Mouse (Mus musculus) intestine, embryonic 15.5 days (tissue): ENCODE measurements around the gene Ski. TPM values are rescaled to one million over a fixed set of nuclear protein-coding genes. Genes with fewer than 3 reads are reported as not detected.

ENCODE experiments used
- ATAC-seq: fragments of 200-750 bp; cut with Nextera tagmentation; 2 replicates; pipeline ENCODE4 v1.8.0; 2017; ENCODE audit warnings: moderate TSS enrichment, moderate library complexity
- H3K27ac ChIP-seq: fragments of 300-500 bp; sonication (generic); 2 replicates; pipeline ENCODE4 v1.5.1; 2015; ENCODE audit warnings: mild to moderate bottlenecking, inconsistent platforms
- H3K27me3 ChIP-seq: fragments of 300-500 bp; sonication (generic); replicated peaks from 2 replicates; pipeline ENCODE4 v1.6.1; 2015; ENCODE audit warnings: inconsistent platforms
- H3K36me3 ChIP-seq: fragments of 300-500 bp; sonication (generic); 2 replicates; pipeline ENCODE4 v1.6.1; 2015; ENCODE audit warnings: inconsistent platforms
- H3K4me1 ChIP-seq: fragments of 300-500 bp; sonication (generic); replicated peaks from 2 replicates; pipeline ENCODE4 v1.6.1; 2015; ENCODE audit warnings: inconsistent platforms
- H3K4me2 ChIP-seq: fragments of 300-500 bp; sonication (generic); replicated peaks from 2 replicates; pipeline ENCODE4 v1.6.1; 2015; ENCODE audit warnings: mild to moderate bottlenecking, inconsistent platforms
- H3K4me3 ChIP-seq: fragments of 300-500 bp; sonication (generic); replicated peaks from 2 replicates; pipeline ENCODE4 v1.5.1; 2015; ENCODE audit warnings: inconsistent platforms
- H3K9ac ChIP-seq: fragments of 300-500 bp; sonication (generic); 2 replicates; pipeline ENCODE4 v1.6.1; 2015; ENCODE audit warnings: inconsistent platforms
- H3K9me3 ChIP-seq: fragments of 300-500 bp; sonication (generic); 2 replicates; pipeline ENCODE4 v1.6.1; 2016; ENCODE audit warnings: inconsistent platforms
- WGBS: fragments of 180-500 bp; shearing (Covaris S2); methylation state at CpG from one replicate; pipeline ENCODE4 v1.1.7; 2015; 5-methylcytosine and 5-hydroxymethylcytosine counted together
- polyA plus RNA-seq: library from polyadenylated mRNA; unstranded; fragments of >200 nt; fragmentation: Nextera tagmentation; extraction: Ambion mirVana; gene quantifications from 2 replicates; pipeline ENCODE4 v1.2.1, GENCODE M21; 2015

Gene Ski
- polyA plus RNA-seq, 1 experiment from 2014 or later = 13.3 TPM

DNA sequence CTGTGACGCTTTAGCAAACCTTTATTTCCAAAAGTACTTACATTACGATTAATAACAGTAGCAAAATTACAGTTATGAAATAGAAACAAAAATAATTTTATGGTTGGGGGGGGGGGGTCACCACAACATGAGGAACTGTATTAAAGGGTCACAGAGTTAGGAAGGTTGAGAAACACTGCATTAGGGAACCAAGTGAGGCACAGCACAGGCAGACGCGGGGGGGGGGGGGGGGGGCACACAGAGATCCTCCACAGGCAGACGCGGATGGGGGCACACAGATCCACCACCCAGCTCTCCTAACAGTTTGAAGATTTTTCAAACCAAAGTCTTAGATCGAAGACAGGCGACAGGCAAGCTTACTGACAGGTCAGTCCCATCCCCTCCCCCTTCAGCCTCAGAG, 15.9 kb downstream of the Ski start:
- peaks cover 77% of the 10 kb centered on the region for H3K4me1 ChIP-seq
- 0 out of 2 replicates have a peak, but pooled peaks cover 4% of the 10 kb centered on the region for H3K36me3 ChIP-seq
- H3K27ac ChIP-seq = peak overlapping the region; percentile 65; the same call in 1 of the 2 replicates
- peak overlapping the region; percentile 26; the same call in 1 of the 2 replicates for H3K4me2 ChIP-seq
- no peaks in the 10 kb centered on the region for H3K9me3 ChIP-seq
- no peak overlapping the region for H3K9ac ChIP-seq
- H3K27me3 ChIP-seq = no peaks in the 10 kb centered on the region
- no peak overlapping the region for H3K4me3 ChIP-seq
- WGBS = 53% methylated on average over 8 of the region's 8 CpGs
- no peak for ATAC-seq

DNA sequence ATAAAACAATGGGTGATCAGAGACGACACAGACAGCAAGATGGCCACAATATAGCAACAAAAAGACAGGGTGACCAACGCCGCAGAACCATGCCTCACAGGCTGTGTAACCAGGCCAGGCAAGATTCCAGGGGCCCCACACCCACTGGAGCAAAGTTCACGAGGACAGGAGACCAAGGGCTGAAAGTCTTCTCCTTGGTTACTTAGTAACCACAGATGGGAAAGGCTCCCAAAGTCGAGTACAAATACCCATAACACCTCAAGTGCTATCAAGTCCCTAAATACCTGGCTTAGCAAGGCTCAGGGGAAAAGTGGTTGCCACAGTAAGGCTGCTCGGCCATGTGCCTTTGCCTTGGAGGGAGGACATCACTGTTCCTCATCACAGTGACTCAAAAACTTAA, 16.5 kb downstream of the Ski start:
- H3K27ac ChIP-seq = peak overlapping the region; percentile 74
- H3K36me3 ChIP-seq = 0 out of 2 replicates have a peak, but pooled peaks cover 4% of the 10 kb centered on the region
- 0 out of 2 replicates have a peak overlapping the region, but pooled peaks have one; percentile 5 for H3K9ac ChIP-seq
- H3K4me3 ChIP-seq = no peak overlapping the region
- H3K4me1 ChIP-seq = peaks cover 82% of the 10 kb centered on the region
- no peaks in the 10 kb centered on the region for H3K27me3 ChIP-seq
- peak overlapping the region; percentile 50 for H3K4me2 ChIP-seq
- ATAC-seq = peak; percentile 89
- H3K9me3 ChIP-seq = no peaks in the 10 kb centered on the region
- 50% methylated on average over 6 of the region's 6 CpGs for WGBS

DNA sequence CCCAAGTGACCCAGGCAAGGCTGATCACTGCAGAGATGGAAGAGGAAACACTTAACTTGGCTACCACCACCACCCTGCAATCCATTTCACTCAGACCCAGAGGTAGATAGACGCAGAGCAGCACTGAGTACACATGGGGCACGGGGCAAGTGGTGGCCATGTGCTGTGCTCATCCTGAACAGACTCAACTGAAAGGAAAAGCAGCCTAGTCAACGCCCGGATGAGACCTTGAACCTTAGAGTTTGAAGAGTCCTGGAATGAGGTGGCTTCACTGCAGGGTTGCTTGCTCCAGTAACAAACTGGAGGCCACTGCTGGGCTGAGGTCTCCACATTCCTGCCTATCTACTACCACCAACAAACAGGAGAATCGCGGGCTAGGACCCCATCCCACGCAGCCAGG, 20.6 kb downstream of the Ski start:
- no peaks in the 10 kb centered on the region for H3K9me3 ChIP-seq
- H3K4me2 ChIP-seq = no peak overlapping the region; the same call in 1 of the 2 replicates
- peak overlapping the region; percentile 36; the same call in 1 of the 2 replicates for H3K27ac ChIP-seq
- peak; percentile 44 for ATAC-seq
- no peaks in the 10 kb centered on the region for H3K27me3 ChIP-seq
- 73% methylated on average over 7 of the region's 7 CpGs for WGBS
- H3K4me3 ChIP-seq = no peak overlapping the region
- no peak overlapping the region for H3K9ac ChIP-seq
- H3K4me1 ChIP-seq = peaks cover 80% of the 10 kb centered on the region
- no peaks in the 10 kb centered on the region for H3K36me3 ChIP-seq

DNA sequence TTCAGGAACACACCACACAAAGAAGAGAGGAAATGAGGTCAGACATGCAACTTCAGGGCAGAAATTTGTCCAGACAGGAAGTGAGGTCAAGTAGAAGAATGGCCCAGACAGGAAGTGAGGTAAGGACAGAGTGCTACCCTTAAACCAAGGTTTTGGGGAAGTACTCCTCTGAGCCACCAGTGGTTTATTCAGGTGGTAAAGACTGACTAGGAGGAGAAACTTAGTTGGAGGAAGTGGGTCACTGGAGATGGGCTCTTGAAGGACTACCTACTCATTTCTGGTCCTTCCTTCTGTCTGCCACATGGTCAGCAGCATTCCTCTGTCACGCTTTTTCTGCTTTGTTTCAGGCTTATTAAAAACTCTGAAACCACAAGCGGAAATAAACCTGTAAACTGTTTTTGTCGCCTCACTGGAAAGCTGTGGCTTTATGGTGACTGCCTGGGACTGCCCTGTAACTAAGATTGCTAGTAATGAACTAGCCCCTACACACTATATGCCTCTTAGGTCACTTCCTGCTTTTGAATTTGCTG, 21.5 kb downstream of the Ski start:
- no peak overlapping the region for H3K4me2 ChIP-seq
- no peak for ATAC-seq
- 65% methylated on average over 3 of the region's 3 CpGs for WGBS

DNA sequence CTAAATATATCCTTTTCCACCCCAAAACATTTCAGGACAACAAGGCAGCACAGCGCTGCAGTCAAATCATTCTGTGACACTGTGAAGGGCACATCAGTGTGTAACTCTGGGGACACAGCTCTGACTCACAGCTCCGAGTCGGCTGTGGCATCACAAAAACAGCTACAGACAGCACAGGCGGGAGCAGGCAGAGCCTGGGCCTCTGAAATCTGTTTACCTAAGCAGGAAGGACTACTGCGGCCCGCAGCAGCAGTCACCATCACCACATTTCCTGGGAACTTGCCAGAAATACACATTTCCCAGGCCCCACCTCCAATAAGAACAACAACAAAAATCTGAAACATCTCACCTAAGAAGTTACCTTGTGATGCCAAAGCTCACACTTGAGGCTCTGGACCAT, 24.7 kb downstream of the Ski start:
- Histone ChIP-seq H3K4me3 (no peak overlapping the region), H3K4me1 (peaks cover 73% of the 10 kb centered on the region), H3K27me3 (no peaks in the 10 kb centered on the region), H3K36me3 (no peaks in the 10 kb centered on the region), H3K9me3 (no peaks in the 10 kb centered on the region), H3K4me2 (no peak overlapping the region), H3K27ac (no peak overlapping the region), H3K9ac (no peak overlapping the region)
- WGBS = 13% methylated on average over 6 of the region's 6 CpGs
- ATAC-seq = no peak

More for the DNA sequence above, 21.5 kb downstream of the Ski start:
- Histone ChIP-seq H3K4me1 (peaks cover 81% of the 10 kb centered on the region), H3K9me3 (no peaks in the 10 kb centered on the region), H3K36me3 (no peaks in the 10 kb centered on the region), H3K4me3 (no peak overlapping the region), H3K27me3 (no peaks in the 10 kb centered on the region), H3K27ac (peak overlapping the region; percentile 8), H3K9ac (no peak overlapping the region)

DNA sequence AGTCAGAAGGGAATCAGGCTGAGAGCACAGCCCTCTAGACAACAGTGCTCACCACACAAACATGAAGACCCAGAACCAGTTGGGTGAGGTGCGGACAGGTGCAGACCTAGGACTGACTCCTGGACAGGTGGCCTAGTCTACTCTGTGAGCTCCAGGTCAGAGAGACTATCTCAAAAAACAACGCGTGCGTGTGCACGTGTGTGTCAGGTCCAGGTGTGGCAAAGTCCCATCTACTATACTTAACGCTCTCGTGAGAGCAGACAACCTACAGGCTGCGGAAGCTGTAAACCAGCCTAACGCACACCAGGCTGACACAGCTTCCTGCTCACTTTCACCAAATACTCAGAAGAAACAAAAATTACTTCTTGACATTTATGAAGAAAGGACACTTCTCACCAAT, 27.2 kb downstream of the Ski start:
- WGBS = 59% methylated on average over 9 of the region's 9 CpGs
- H3K27me3 ChIP-seq = no peaks in the 10 kb centered on the region
- no peak overlapping the region for H3K27ac ChIP-seq
- peak; percentile 70 for ATAC-seq
- no peak overlapping the region for H3K4me3 ChIP-seq
- H3K36me3 ChIP-seq = no peaks in the 10 kb centered on the region
- no peak overlapping the region for H3K4me2 ChIP-seq
- no peaks in the 10 kb centered on the region for H3K9me3 ChIP-seq
- H3K9ac ChIP-seq = no peak overlapping the region
- H3K4me1 ChIP-seq = peaks cover 71% of the 10 kb centered on the region

DNA sequence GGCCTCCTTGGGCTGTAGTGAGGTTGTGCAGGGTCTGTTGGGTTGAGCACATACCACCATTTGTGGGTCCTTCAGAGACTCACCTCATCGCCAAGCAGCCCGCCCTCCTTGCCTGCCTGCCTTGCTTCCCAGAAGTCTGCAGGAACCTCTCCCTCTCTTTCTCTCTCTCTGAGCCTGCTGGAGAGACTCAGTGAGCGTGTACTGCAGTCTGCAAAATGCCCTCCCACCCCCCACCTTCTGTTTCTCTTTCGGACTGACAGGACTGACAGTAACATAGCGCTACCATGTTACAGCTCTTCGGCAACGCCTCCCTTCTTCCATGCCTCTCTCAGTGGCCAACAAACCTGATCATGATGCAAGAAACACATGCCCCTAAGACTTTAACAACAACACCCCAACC, 32.1 kb downstream of the Ski start:
- H3K9ac ChIP-seq = no peak overlapping the region
- WGBS = 33% methylated on average over 7 of the region's 7 CpGs
- H3K4me3 ChIP-seq = no peak overlapping the region
- peaks cover 71% of the 10 kb centered on the region for H3K4me1 ChIP-seq
- ATAC-seq = no peak
- H3K36me3 ChIP-seq = no peaks in the 10 kb centered on the region
- H3K27me3 ChIP-seq = no peaks in the 10 kb centered on the region
- H3K27ac ChIP-seq = no peak overlapping the region
- no peaks in the 10 kb centered on the region for H3K9me3 ChIP-seq
- H3K4me2 ChIP-seq = no peak overlapping the region

DNA sequence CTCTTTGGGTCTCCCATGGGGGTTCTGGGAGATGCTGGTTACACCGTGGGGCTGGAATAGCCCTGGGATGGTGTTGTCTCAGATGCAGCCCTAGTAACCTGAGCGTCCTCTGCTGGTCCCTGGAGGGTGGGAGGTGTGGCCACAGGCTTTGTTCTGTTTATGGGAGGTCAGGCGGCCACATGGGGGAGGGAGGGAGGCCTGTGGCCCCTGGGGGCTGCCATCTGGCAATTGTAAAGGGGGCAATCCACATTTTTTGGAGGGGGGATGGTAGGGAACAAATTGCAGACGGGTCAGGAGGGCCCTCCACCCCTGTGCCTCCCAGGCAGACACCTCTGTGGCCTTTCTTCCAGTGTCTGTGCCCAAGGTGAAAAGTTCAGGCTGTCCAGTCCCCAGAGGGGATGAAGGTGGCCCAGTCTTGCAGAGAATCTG, 32.7 kb downstream of the Ski start:
- H3K27ac ChIP-seq = peak overlapping the region; percentile 4; the same call in 1 of the 2 replicates
- no peaks in the 10 kb centered on the region for H3K9me3 ChIP-seq
- peak overlapping the region; percentile 17; the same call in 1 of the 2 replicates for H3K9ac ChIP-seq
- no peaks in the 10 kb centered on the region for H3K36me3 ChIP-seq
- no peak overlapping the region for H3K4me3 ChIP-seq
- WGBS = 17% methylated on average over 4 of the region's 4 CpGs
- 0 out of 2 replicates have a peak overlapping the region, but pooled peaks have one; percentile 2 for H3K4me2 ChIP-seq
- 0 out of 2 replicates have a peak, but pooled peaks have one; percentile 29 for ATAC-seq
- H3K4me1 ChIP-seq = peaks cover 73% of the 10 kb centered on the region
- H3K27me3 ChIP-seq = no peaks in the 10 kb centered on the region

DNA sequence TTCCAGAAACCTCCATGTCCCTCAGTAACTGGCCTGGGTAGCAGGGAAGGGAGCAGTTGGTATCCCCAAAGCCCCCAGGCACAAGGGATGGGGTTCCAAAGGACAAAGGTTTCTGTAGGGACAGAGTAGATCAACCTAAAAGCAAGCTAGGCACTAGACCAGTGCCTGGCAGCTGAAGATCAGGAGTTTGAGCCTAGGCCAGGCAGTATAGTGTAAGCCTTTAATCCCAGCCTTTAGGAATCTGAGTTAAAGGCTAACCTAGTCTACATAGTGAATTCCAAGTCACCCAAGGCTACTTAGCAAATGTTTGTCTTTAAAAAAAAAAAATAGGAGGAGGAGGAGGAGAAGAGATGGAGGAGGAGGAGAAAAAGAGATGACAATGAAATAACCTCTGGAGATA, 33.6 kb downstream of the Ski start:
- peaks cover 81% of the 10 kb centered on the region for H3K4me1 ChIP-seq
- H3K4me2 ChIP-seq = 0 out of 2 replicates have a peak overlapping the region, but pooled peaks have one; percentile 1
- H3K9me3 ChIP-seq = no peaks in the 10 kb centered on the region
- H3K9ac ChIP-seq = no peak overlapping the region
- H3K36me3 ChIP-seq = no peaks in the 10 kb centered on the region
- ATAC-seq = no peak
- no peak overlapping the region for H3K4me3 ChIP-seq
- H3K27me3 ChIP-seq = no peaks in the 10 kb centered on the region
- peak overlapping the region; percentile 32; the same call in 1 of the 2 replicates for H3K27ac ChIP-seq

DNA sequence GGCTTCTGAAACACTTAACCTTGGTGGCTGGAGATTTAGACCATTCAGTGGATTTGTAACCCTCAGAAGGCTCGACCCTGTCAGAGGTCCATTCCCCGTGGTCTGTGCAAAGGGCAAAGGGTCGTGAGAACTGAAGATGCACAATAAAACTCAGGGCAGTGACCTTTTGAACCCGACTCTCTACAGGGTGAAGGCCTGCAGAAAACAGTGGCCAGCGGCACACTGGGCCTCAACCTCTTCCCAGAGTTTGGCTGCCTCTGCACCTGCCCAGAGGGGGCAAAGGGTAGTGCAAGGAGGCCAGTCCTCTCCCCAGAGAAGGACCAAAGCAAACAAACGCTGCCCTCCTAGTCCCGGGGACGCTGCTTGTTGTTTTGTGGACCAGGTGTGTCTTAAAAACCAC, 34.1 kb downstream of the Ski start:
- 0 out of 2 replicates have a peak overlapping the region, but pooled peaks have one; percentile 1 for H3K4me2 ChIP-seq
- H3K4me3 ChIP-seq = no peak overlapping the region
- H3K36me3 ChIP-seq = no peaks in the 10 kb centered on the region
- H3K9me3 ChIP-seq = no peaks in the 10 kb centered on the region
- no peaks in the 10 kb centered on the region for H3K27me3 ChIP-seq
- H3K4me1 ChIP-seq = peaks cover 84% of the 10 kb centered on the region
- H3K27ac ChIP-seq = peak overlapping the region; percentile 45
- ATAC-seq = no peak
- 12% methylated on average over 8 of the region's 8 CpGs for WGBS
- H3K9ac ChIP-seq = no peak overlapping the region

DNA sequence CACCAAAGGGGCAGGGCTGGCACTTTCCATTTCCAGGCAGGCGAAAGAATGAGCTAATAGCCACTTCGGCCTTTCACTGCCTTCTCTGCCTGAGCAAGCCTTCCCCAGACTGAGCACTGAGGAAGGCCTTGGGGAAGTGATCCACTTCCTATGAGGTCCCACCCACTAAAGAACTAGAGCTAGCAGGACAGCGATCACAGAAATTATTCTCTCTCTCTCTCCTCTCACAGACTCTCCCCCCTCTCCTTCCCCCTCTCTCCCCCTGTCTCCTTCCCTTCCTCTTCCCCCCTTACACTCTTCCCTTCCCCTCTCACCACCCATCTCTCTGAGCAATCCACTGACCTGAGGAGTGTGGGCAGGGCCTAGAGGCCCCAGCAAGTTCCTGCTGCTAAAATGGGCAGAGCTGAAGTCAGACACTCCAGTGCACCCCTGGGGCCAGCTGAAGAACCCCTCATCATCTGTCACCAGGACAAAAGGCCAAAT, 35.2 kb downstream of the Ski start:
- Histone ChIP-seq H3K4me3 (no peak overlapping the region), H3K27me3 (no peaks in the 10 kb centered on the region), H3K9ac (no peak overlapping the region), H3K27ac (peak overlapping the region; percentile 45), H3K36me3 (no peaks in the 10 kb centered on the region), H3K4me1 (peaks cover 76% of the 10 kb centered on the region), H3K4me2 (no peak overlapping the region), H3K9me3 (no peaks in the 10 kb centered on the region)
- no peak for ATAC-seq
- WGBS = 37% methylated on average over 3 of the region's 3 CpGs

DNA sequence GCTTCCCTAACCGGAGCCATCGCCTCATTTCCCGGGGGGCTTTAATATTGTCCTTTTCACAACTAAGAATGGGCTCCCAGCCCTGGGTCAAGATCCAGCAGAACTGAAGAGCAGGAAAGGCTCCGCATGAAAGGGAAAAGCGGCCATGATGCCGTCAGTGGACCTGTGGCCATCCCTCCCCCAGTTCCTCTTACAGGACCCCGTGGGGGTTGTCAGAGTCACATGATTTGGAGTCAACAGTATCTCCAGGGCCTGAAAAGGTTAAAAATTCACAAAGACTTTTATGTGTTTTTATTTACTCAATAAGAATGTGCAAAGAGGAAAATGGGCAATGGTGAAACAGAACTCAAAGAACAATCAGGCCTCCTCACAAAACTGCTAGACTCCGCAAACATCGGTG, 36.5 kb downstream of the Ski start:
- WGBS = 89% methylated on average over 9 of the region's 9 CpGs
- H3K4me1 ChIP-seq = peaks cover 70% of the 10 kb centered on the region
- no peaks in the 10 kb centered on the region for H3K36me3 ChIP-seq
- no peak overlapping the region for H3K27ac ChIP-seq
- no peaks in the 10 kb centered on the region for H3K27me3 ChIP-seq
- no peak for ATAC-seq
- no peaks in the 10 kb centered on the region for H3K9me3 ChIP-seq
- no peak overlapping the region for H3K9ac ChIP-seq
- H3K4me3 ChIP-seq = no peak overlapping the region
- H3K4me2 ChIP-seq = no peak overlapping the region
